Mouse (Mus musculus): ENCODE data around the gene Plxna2. TPM values are rescaled to one million over a fixed set of nuclear protein-coding genes. Genes with fewer than 3 reads are reported as not detected.

The Plxna2 gene
- total and polyA plus RNA-seq, 3 experiments = under 0.01 to 0.03 TPM; not detected in 1

DNA sequence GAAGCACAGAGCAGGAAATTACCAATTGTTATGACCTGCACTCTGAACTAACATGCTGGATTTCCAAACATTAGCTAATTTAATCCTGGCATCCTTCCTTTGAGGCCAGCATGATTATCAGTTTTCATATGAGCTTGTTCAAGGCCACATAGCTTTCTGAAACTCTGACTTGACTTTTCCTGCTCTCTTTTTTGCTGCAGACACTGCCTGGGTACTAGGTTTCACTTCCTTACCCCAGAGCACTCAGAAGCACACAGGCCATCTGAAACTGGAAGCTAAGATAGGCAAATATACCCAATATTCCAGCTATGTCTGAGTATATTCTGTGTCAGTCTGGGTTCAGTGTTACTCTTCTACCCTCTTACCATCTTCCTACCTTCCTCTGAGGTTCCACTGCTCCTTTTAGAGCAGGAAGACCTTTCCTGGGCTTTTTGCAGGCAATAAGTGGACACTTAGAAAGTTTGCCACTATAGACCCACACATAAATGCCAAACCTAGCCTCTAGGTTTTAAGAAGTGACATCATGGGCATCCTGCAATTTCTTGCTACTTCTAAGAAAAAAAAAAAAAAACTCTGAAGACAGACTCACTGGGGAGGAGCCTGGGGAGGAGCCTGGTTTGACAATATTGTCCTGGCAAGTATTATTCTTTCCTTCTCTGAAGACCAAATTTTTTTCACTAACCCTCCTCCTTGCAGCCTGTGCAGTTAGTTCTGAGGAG, 157.8 kb downstream of the Plxna2 start:
- no peaks in the 10 kb centered on the region for H3K4me1 ChIP-seq (ENCODE audit: control insufficient read depth in 1 of 2, insufficient read depth in 2 of 2, low read length in 2 of 2)
- H3K36me3 ChIP-seq (ENCODE audit: control insufficient read depth in 1 of 2, insufficient read depth in 2 of 2, low read length in 2 of 2) = no peaks in the 10 kb centered on the region
- TF ChIP-seq ZC3H11A (IDR thresholded peaks at IDR 0.05; ENCODE audit: low read depth, low read length) = no peak
- no peak for TF ChIP-seq EP300 (IDR thresholded peaks at IDR 0.05; ENCODE audit: low read depth in 1 of 2, low read length in 2 of 2)
- TF ChIP-seq NRF1 (IDR thresholded peaks at IDR 0.05; ENCODE audit: insufficient read depth, low read depth, low read length, poor library complexity, severe bottlenecking) = no peak
- TF ChIP-seq ZNF384 (IDR thresholded peaks at IDR 0.05; ENCODE audit: low read depth, low read length) = no peak
- no peak for TF ChIP-seq GABPA (IDR thresholded peaks at IDR 0.05; ENCODE audit: low read depth, low read length)
- no peak for TF ChIP-seq E2F4 (IDR thresholded peaks at IDR 0.05; ENCODE audit: borderline replicate concordance, low read depth, low read length)
- no peak for TF ChIP-seq USF1 (IDR thresholded peaks at IDR 0.05; ENCODE audit: low read depth, low read length)
- no peak for TF ChIP-seq UBTF (IDR thresholded peaks at IDR 0.05; ENCODE audit: borderline replicate concordance, insufficient read depth, low read depth, low read length)
- TF ChIP-seq KAT2A (conservative IDR thresholded peaks at IDR 0.05; ENCODE audit: low read depth, low read length) = no peak
- no peak for TF ChIP-seq MEF2A (IDR thresholded peaks at IDR 0.05; ENCODE audit: extremely low read depth, insufficient replicate concordance, low read depth, low read length, poor library complexity, severe bottlenecking)
- no peak for TF ChIP-seq HCFC1 (IDR thresholded peaks at IDR 0.05; ENCODE audit: low read depth, low read length)
- no peak for TF ChIP-seq CHD1 (IDR thresholded peaks at IDR 0.05; ENCODE audit: low read depth, low read length)
- no peak for TF ChIP-seq ZMIZ1 (IDR thresholded peaks at IDR 0.05; ENCODE audit: low read depth, low read length)
- TF ChIP-seq TBP (IDR thresholded peaks at IDR 0.05; ENCODE audit: low read depth, low read length) = no peak
- H3K27me3 ChIP-seq (ENCODE audit: control insufficient read depth in 1 of 2, insufficient read depth in 2 of 2, low read length in 2 of 2) = no peaks in the 10 kb centered on the region; a peak in 4 of 4 replicates
- no peak overlapping the region for H3K9ac ChIP-seq (ENCODE audit: control insufficient read depth, low read depth, low read length, poor library complexity, severe bottlenecking)
- H3K9me3 ChIP-seq (replicated peaks; ENCODE audit: insufficient read depth, low read length) = no peaks in the 10 kb centered on the region
- DNase-seq (ENCODE audit: low read depth, low spot score) = no peak
- H3K4me3 ChIP-seq (ENCODE audit: control insufficient read depth in 1 of 2, insufficient read depth in 1 of 2, low read depth in 2 of 2, low read length in 2 of 2) = no peak overlapping the region
- no peaks in the 10 kb centered on the region for H3K79me2 ChIP-seq (ENCODE audit: control insufficient read depth, insufficient read depth, low read length, poor library complexity)
- no peak overlapping the region for H3K27ac ChIP-seq (ENCODE audit: control insufficient read depth, low read depth, low read length)

DNA sequence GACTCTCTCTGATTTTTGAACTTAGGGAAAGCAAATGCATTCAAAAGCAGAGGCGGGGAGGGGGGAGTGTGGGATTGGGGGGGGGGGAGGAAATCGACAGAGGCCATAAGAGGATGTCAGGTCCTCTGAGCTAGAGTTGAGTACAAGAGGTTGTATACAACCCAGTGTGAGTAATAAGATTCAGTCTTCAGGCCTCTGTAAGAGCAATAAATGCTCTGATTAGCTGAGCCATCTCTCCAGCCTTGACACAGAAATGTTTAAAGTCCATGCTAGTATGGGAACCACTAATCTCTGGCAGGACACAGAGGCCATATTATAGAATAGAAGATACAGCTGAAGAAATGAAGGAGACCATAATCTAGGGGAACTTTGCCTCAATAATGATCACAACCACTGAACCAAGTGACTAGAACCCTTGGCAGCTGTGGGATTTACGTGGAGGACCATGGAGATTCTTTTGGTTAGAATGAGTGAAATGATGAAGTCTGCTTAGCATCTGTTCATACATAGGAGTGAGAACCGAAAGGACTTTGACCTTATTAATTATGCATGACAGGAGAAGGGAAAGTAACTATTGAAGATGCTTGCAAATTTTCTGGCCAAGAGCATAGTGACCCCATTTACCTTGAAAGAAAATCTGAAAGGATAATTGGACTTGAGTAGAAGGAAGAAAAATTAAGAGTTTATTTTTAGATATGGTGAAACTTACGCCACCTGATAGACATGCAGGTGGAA, 158.7 kb downstream of the Plxna2 start:
- DNase-seq (ENCODE audit: low read depth, low spot score) = no peak
- no peaks in the 10 kb centered on the region; a peak in 3 of 4 replicates for H3K27me3 ChIP-seq (ENCODE audit: control insufficient read depth in 1 of 2, insufficient read depth in 2 of 2, low read length in 2 of 2)
- no peak overlapping the region for H3K9ac ChIP-seq (ENCODE audit: control insufficient read depth, low read depth, low read length, poor library complexity, severe bottlenecking)
- no peaks in the 10 kb centered on the region for H3K9me3 ChIP-seq (replicated peaks; ENCODE audit: insufficient read depth, low read length)
- H3K27ac ChIP-seq (ENCODE audit: control insufficient read depth, low read depth, low read length) = no peak overlapping the region
- H3K36me3 ChIP-seq (ENCODE audit: control insufficient read depth in 1 of 2, insufficient read depth in 2 of 2, low read length in 2 of 2) = no peaks in the 10 kb centered on the region
- TF ChIP-seq MAZ (IDR thresholded peaks at IDR 0.05; ENCODE audit: low read depth, low read length) = no peak
- TF ChIP-seq USF2 (IDR thresholded peaks at IDR 0.05; ENCODE audit: borderline replicate concordance in 1 of 2, insufficient read depth in 1 of 2, low read depth in 1 of 2, low read length in 2 of 2) = no peak
- no peak for TF ChIP-seq MXI1 (IDR thresholded peaks at IDR 0.05; ENCODE audit: low read depth, low read length)
- no peak for TF ChIP-seq NELFE (IDR thresholded peaks at IDR 0.05; ENCODE audit: low read depth, low read length)
- TF ChIP-seq NRF1 (IDR thresholded peaks at IDR 0.05; ENCODE audit: insufficient read depth, low read depth, low read length, poor library complexity, severe bottlenecking) = no peak
- TF ChIP-seq HCFC1 (IDR thresholded peaks at IDR 0.05; ENCODE audit: low read depth, low read length) = no peak
- TF ChIP-seq UBTF (IDR thresholded peaks at IDR 0.05; ENCODE audit: borderline replicate concordance, insufficient read depth, low read depth, low read length) = no peak
- no peak for TF ChIP-seq TAL1 (IDR thresholded peaks at IDR 0.05; ENCODE audit: low read length)
- no peak for TF ChIP-seq SIN3A (IDR thresholded peaks at IDR 0.05; ENCODE audit: low read length)
- no peak for TF ChIP-seq JUND (IDR thresholded peaks at IDR 0.05; ENCODE audit: low read depth, low read length)
- TF ChIP-seq TCF12 (IDR thresholded peaks at IDR 0.05; ENCODE audit: low read depth, low read length) = no peak
- TF ChIP-seq ELF1 (IDR thresholded peaks at IDR 0.05; ENCODE audit: low read depth, low read length) = no peak
- no peak for TF ChIP-seq ZNF384 (IDR thresholded peaks at IDR 0.05; ENCODE audit: low read depth, low read length)
- TF ChIP-seq GATA1 (IDR thresholded peaks at IDR 0.05; ENCODE audit: low read depth, low read length) = no peak
- TF ChIP-seq MAX (IDR thresholded peaks at IDR 0.05; ENCODE audit: low read length) = no peak
- no peak for TF ChIP-seq USF1 (IDR thresholded peaks at IDR 0.05; ENCODE audit: low read depth, low read length)
- no peak for TF ChIP-seq MEF2A (IDR thresholded peaks at IDR 0.05; ENCODE audit: extremely low read depth, insufficient replicate concordance, low read depth, low read length, poor library complexity, severe bottlenecking)
- TF ChIP-seq ZMIZ1 (IDR thresholded peaks at IDR 0.05; ENCODE audit: low read depth, low read length) = no peak
- no peak for TF ChIP-seq BHLHE40 (IDR thresholded peaks at IDR 0.05; ENCODE audit: borderline replicate concordance, low read depth, low read length)
- no peaks in the 10 kb centered on the region for H3K79me2 ChIP-seq (ENCODE audit: control insufficient read depth, insufficient read depth, low read length, poor library complexity)
- no peak overlapping the region for H3K4me3 ChIP-seq (ENCODE audit: control insufficient read depth in 1 of 2, insufficient read depth in 1 of 2, low read depth in 2 of 2, low read length in 2 of 2)
- no peaks in the 10 kb centered on the region for H3K4me1 ChIP-seq (ENCODE audit: control insufficient read depth in 1 of 2, insufficient read depth in 2 of 2, low read length in 2 of 2)

Data from MEL (cell line).